Mouse (Mus musculus) liver, embryonic 11.5 days (tissue): ENCODE results near the gene Pkn3. TPM values are rescaled to one million over a fixed set of nuclear protein-coding genes. Genes with fewer than 3 reads are reported as not detected.
A peak's percentile ranks its signal among the peaks of the same experiment; 100 is the strongest.

Experiments
- ATAC-seq: fragments of 200-750 bp; cut with Nextera tagmentation; replicated peaks from 2 replicates; pipeline ENCODE4 v1.8.0; 2017; ENCODE audit warnings: moderate number of reproducible peaks, mild to moderate bottlenecking, moderate TSS enrichment, moderate library complexity; ENCODE audit not compliant: low FRiP score
- DNase-seq: peaks from one replicate; pipeline ENCODE4 v3.0.0-alpha.2; 2017; ENCODE audit warnings: low spot score
- H3K27ac ChIP-seq: fragments of 300-500 bp; sonication (generic); 2 replicates; pipeline ENCODE4 v1.5.1; 2014; ENCODE audit warnings: mild to moderate bottlenecking, low read depth, low read length, control low read depth
- H3K27me3 ChIP-seq: fragments of 300-500 bp; sonication (generic); replicated peaks from 2 replicates; pipeline ENCODE4 v1.6.1; 2014; ENCODE audit warnings: low read length, mixed read lengths; ENCODE audit not compliant: control insufficient read depth, insufficient read depth
- H3K36me3 ChIP-seq: fragments of 300-500 bp; sonication (generic); 2 replicates; pipeline ENCODE4 v1.6.1; 2014; ENCODE audit warnings: mild to moderate bottlenecking, low read length, moderate library complexity, mixed read lengths; ENCODE audit not compliant: control insufficient read depth, insufficient read depth
- H3K4me1 ChIP-seq: fragments of 300-500 bp; sonication (generic); replicated peaks from 2 replicates; pipeline ENCODE4 v1.6.1; 2014; ENCODE audit warnings: low read length, mixed read lengths; ENCODE audit not compliant: control insufficient read depth, insufficient read depth
- H3K4me2 ChIP-seq: fragments of 300-500 bp; sonication (generic); 2 replicates; pipeline ENCODE4 v1.6.1; 2014; ENCODE audit warnings: mild to moderate bottlenecking, control low read depth, moderate library complexity
- H3K4me3 ChIP-seq: fragments of 300-500 bp; sonication (generic); 2 replicates; pipeline ENCODE4 v1.5.1; 2014; ENCODE audit warnings: low read depth, low read length, control low read depth
- H3K9ac ChIP-seq: fragments of 300-500 bp; sonication (generic); 2 replicates; pipeline ENCODE4 v1.6.1; 2014; ENCODE audit warnings: low read depth, low read length, control low read depth
- H3K9me3 ChIP-seq: fragments of 300-500 bp; sonication (generic); 2 replicates; pipeline ENCODE4 v1.6.1; 2016; ENCODE audit warnings: low read length, inconsistent platforms, mixed read lengths; ENCODE audit not compliant: control insufficient read depth
- WGBS: fragments of 180-500 bp; shearing (Covaris S2); extraction: QIAGEN DNeasy Blood & Tissue Kit; methylation state at CpG from one replicate; pipeline ENCODE4 v1.1.7; 2014; 5-methylcytosine and 5-hydroxymethylcytosine counted together
- polyA plus RNA-seq: library from polyadenylated mRNA; unstranded; fragments of >200 nt; fragmentation: Nextera tagmentation; extraction: Ambion mirVana; gene quantifications from 2 replicates; pipeline ENCODE4 v1.2.1, GENCODE M21; 2014

Gene Pkn3
- 9.6 and 10.2 TPM in 2 replicates for polyA plus RNA-seq

GRCm38 (mm10) chr2:30077502-30078348 is at the start of gene Pkn3:
Pkn3 (plus strand) TSS chr2:30077684.
- ATAC-seq (peak; percentile 75), DNase-seq (peak; percentile 87)
- no peaks in the 10 kb centered on the region for H3K9me3 ChIP-seq
- under 1% methylated on average over 53 of the region's 53 CpGs for WGBS
- peak within 1 kb of the TSS; percentile 82 for H3K9ac ChIP-seq
- H3K4me3 ChIP-seq = peak within 1 kb of the TSS; percentile 71
- peaks cover 8% of the 10 kb centered on the region; the same call in 1 of the 2 replicates for H3K4me1 ChIP-seq
- H3K4me2 ChIP-seq = peak within 1 kb of the TSS; percentile 98
- H3K36me3 ChIP-seq = peaks cover 2% of the 10 kb centered on the region; the same call in 1 of the 2 replicates
- H3K27ac ChIP-seq = peak within 1 kb of the TSS; percentile 88
- no peaks in the 10 kb centered on the region for H3K27me3 ChIP-seq

- H3K36me3 ChIP-seq = peaks cover 25% of the 10 kb centered on the region
- H3K9me3 ChIP-seq = no peaks in the 10 kb centered on the region
- no peaks in the 10 kb centered on the region for H3K27me3 ChIP-seq
- H3K4me2 ChIP-seq = no peak overlapping the region
- H3K4me1 ChIP-seq = no peaks in the 10 kb centered on the region
- no peak for DNase-seq
- no peak overlapping the region for H3K9ac ChIP-seq
- ATAC-seq = no peak
- WGBS = 59% methylated on average over 11 of the region's 11 CpGs
- H3K27ac ChIP-seq = no peak overlapping the region
- H3K4me3 ChIP-seq = no peak overlapping the region
Observed at GRCm38 (mm10) chr2:30032244-30032846, 45.1 kb upstream of the Pkn3 start.

- Histone ChIP-seq H3K27ac (no peak overlapping the region), H3K36me3 (peaks cover 25% of the 10 kb centered on the region), H3K4me3 (no peak overlapping the region), H3K4me2 (no peak overlapping the region), H3K27me3 (no peaks in the 10 kb centered on the region), H3K4me1 (no peaks in the 10 kb centered on the region), H3K9ac (no peak overlapping the region), H3K9me3 (no peaks in the 10 kb centered on the region)
- WGBS = 82% methylated on average over 6 of the region's 6 CpGs
- DNase-seq (no peak), ATAC-seq (no peak)
Observed at GRCm38 (mm10) chr2:30032957-30033356, 44.5 kb upstream of the Pkn3 start.

- no peaks in the 10 kb centered on the region for H3K27me3 ChIP-seq
- no peak overlapping the region for H3K27ac ChIP-seq
- H3K9ac ChIP-seq = no peak overlapping the region
- WGBS = 89% methylated on average over 2 of the region's 2 CpGs
- H3K4me2 ChIP-seq = no peak overlapping the region
- no peak for DNase-seq
- no peak overlapping the region for H3K4me3 ChIP-seq
- H3K9me3 ChIP-seq = no peaks in the 10 kb centered on the region
- no peaks in the 10 kb centered on the region; the same call in 1 of the 2 replicates for H3K36me3 ChIP-seq
- peaks cover 6% of the 10 kb centered on the region for H3K4me1 ChIP-seq
- no peak for ATAC-seq
Observed at GRCm38 (mm10) chr2:30037762-30038161, 39.7 kb upstream of the Pkn3 start.

GRCm38 (mm10) chr2:30038370-30038769 is 39.1 kb upstream of the Pkn3 start:
- Histone ChIP-seq H3K4me1 (peaks cover 7% of the 10 kb centered on the region), H3K27me3 (no peaks in the 10 kb centered on the region)

GRCm38 (mm10) chr2:30039687-30040086 is 37.8 kb upstream of the Pkn3 start:
- H3K4me3 ChIP-seq = no peak overlapping the region
- DNase-seq = no peak

More at GRCm38 (mm10) chr2:30038370-30038769, 39.1 kb upstream of the Pkn3 start:
- DNase-seq (no peak), ATAC-seq (no peak)
- Histone ChIP-seq H3K4me2 (no peak overlapping the region), H3K4me3 (no peak overlapping the region), H3K9me3 (no peaks in the 10 kb centered on the region), H3K9ac (no peak overlapping the region), H3K27ac (no peak overlapping the region), H3K36me3 (no peaks in the 10 kb centered on the region)
- 89% methylated on average over 10 of the region's 10 CpGs for WGBS

GRCm38 (mm10) chr2:30042445-30042844 is 35.0 kb upstream of the Pkn3 start:
- DNase-seq = peak; percentile 72
- peak overlapping the region; percentile 34 for H3K9ac ChIP-seq
- no peak overlapping the region for H3K27ac ChIP-seq
- no peak overlapping the region for H3K4me2 ChIP-seq
- H3K36me3 ChIP-seq = no peaks in the 10 kb centered on the region
- ATAC-seq = peak; percentile 70; the same call in 1 of the 2 replicates
- H3K27me3 ChIP-seq = no peaks in the 10 kb centered on the region
- 10% methylated on average over 4 of the region's 4 CpGs for WGBS
- peaks cover 7% of the 10 kb centered on the region for H3K4me1 ChIP-seq
- no peak overlapping the region for H3K4me3 ChIP-seq
- no peaks in the 10 kb centered on the region for H3K9me3 ChIP-seq

More at GRCm38 (mm10) chr2:30039687-30040086, 37.8 kb upstream of the Pkn3 start:
- Histone ChIP-seq H3K36me3 (no peaks in the 10 kb centered on the region), H3K9me3 (no peaks in the 10 kb centered on the region), H3K27ac (no peak overlapping the region), H3K4me1 (peaks cover 7% of the 10 kb centered on the region), H3K9ac (no peak overlapping the region), H3K27me3 (no peaks in the 10 kb centered on the region), H3K4me2 (no peak overlapping the region)
- ATAC-seq = no peak

- Histone ChIP-seq H3K9ac (no peak overlapping the region), H3K4me3 (no peak overlapping the region)
- WGBS = 75% methylated on average over 5 of the region's 5 CpGs
Observed at GRCm38 (mm10) chr2:30044550-30044949, 32.9 kb upstream of the Pkn3 start.

More at GRCm38 (mm10) chr2:30044550-30044949, 32.9 kb upstream of the Pkn3 start:
- Histone ChIP-seq H3K27ac (no peak overlapping the region), H3K36me3 (no peaks in the 10 kb centered on the region), H3K4me1 (peaks cover 11% of the 10 kb centered on the region), H3K4me2 (no peak overlapping the region), H3K9me3 (no peaks in the 10 kb centered on the region), H3K27me3 (no peaks in the 10 kb centered on the region)
- no peak for ATAC-seq
- no peak for DNase-seq
